Mouse (Mus musculus): ENCODE measurements at regions not wholly inside any gene's neighbourhood (a gene's known extent, or its start where the extent isn't known, plus 50 kb on each side); places are given as distances from the start of the nearest gene placed in this dataset.

- Histone ChIP-seq H3K27me3 (no peaks in the 10 kb centered on the region), H3K9me3 (no peaks in the 10 kb centered on the region), H3K4me3 (replicated peaks) (no peak overlapping the region), H3K36me3 (no peaks in the 10 kb centered on the region), H3K4me2 (replicated peaks) (no peak overlapping the region), H3K27ac (no peak overlapping the region), H3K9ac (replicated peaks) (no peak overlapping the region), H3K4me1 (replicated peaks) (peaks cover 13% of the 10 kb centered on the region)
- ATAC-seq = no peak
- 35% methylated on average over 6 of the region's 6 CpGs for whole genome bisulfite sequencing
Observed at GRCm38 (mm10) chr16:7831142-7831541, 593.8 kb downstream of the Tmem114 start.

GRCm38 (mm10) chr16:7829939-7830650 lies 594.8 kb downstream of the Tmem114 start:
- Histone ChIP-seq H3K4me2 (replicated peaks) (no peak overlapping the region), H3K4me3 (replicated peaks) (no peak overlapping the region), H3K36me3 (no peaks in the 10 kb centered on the region), H3K4me1 (replicated peaks) (peaks cover 13% of the 10 kb centered on the region), H3K9me3 (no peaks in the 10 kb centered on the region), H3K9ac (replicated peaks) (no peak overlapping the region), H3K27me3 (no peaks in the 10 kb centered on the region), H3K27ac (no peak overlapping the region)
- no peak for ATAC-seq
- WGBS = 91% methylated on average over 9 of the region's 9 CpGs

- Histone ChIP-seq H3K36me3 (no peaks in the 10 kb centered on the region), H3K4me3 (replicated peaks) (no peak overlapping the region), H3K9ac (replicated peaks) (no peak overlapping the region), H3K4me2 (replicated peaks) (no peak overlapping the region), H3K27me3 (no peaks in the 10 kb centered on the region), H3K9me3 (no peaks in the 10 kb centered on the region; the same call in 1 of the 2 replicates), H3K27ac (no peak overlapping the region), H3K4me1 (replicated peaks) (peaks cover 12% of the 10 kb centered on the region)
- WGBS = 91% methylated on average over 2 of the region's 2 CpGs
- no peak for ATAC-seq
Observed at GRCm38 (mm10) chr16:7801161-7801560, 623.8 kb downstream of the Tmem114 start.

GRCm38 (mm10) chr16:7797176-7797786 lies 627.7 kb downstream of the Tmem114 start:
- Histone ChIP-seq H3K4me1 (replicated peaks) (peaks cover 12% of the 10 kb centered on the region), H3K27ac (peak overlapping the region; percentile 25), H3K36me3 (no peaks in the 10 kb centered on the region), H3K9me3 (no peaks in the 10 kb centered on the region), H3K27me3 (no peaks in the 10 kb centered on the region), H3K4me2 (replicated peaks) (no peak overlapping the region), H3K9ac (replicated peaks) (no peak overlapping the region), H3K4me3 (replicated peaks) (no peak overlapping the region)
- 30% methylated on average over 8 of the region's 8 CpGs for WGBS
- ATAC-seq = peak; percentile 82

GRCm38 (mm10) chr16:7795561-7795960 lies 629.4 kb downstream of the Tmem114 start:
- no peak overlapping the region for H3K27ac ChIP-seq
- no peak overlapping the region for H3K9ac ChIP-seq (replicated peaks)
- 38% methylated on average over 3 of the region's 3 CpGs for WGBS
- ATAC-seq = no peak
- no peak overlapping the region for H3K4me2 ChIP-seq (replicated peaks)
- no peak overlapping the region for H3K4me3 ChIP-seq (replicated peaks)
- no peaks in the 10 kb centered on the region for H3K9me3 ChIP-seq
- no peaks in the 10 kb centered on the region for H3K36me3 ChIP-seq
- peaks cover 12% of the 10 kb centered on the region for H3K4me1 ChIP-seq (replicated peaks)
- no peaks in the 10 kb centered on the region for H3K27me3 ChIP-seq

- no peak overlapping the region for H3K4me2 ChIP-seq (replicated peaks)
- no peak overlapping the region for H3K4me3 ChIP-seq (replicated peaks)
- H3K27me3 ChIP-seq = no peaks in the 10 kb centered on the region
- H3K36me3 ChIP-seq = no peaks in the 10 kb centered on the region
- no peak for ATAC-seq
- H3K9me3 ChIP-seq = no peaks in the 10 kb centered on the region
- H3K27ac ChIP-seq = no peak overlapping the region
- H3K9ac ChIP-seq (replicated peaks) = no peak overlapping the region
- 77% methylated on average over 3 of the region's 3 CpGs for WGBS
- peaks cover 9% of the 10 kb centered on the region for H3K4me1 ChIP-seq (replicated peaks)
Observed at GRCm38 (mm10) chr16:7792521-7792920, 632.4 kb downstream of the Tmem114 start.

- Histone ChIP-seq H3K27me3 (no peaks in the 10 kb centered on the region), H3K36me3 (no peaks in the 10 kb centered on the region), H3K9me3 (no peaks in the 10 kb centered on the region), H3K9ac (replicated peaks) (no peak overlapping the region), H3K4me2 (replicated peaks) (no peak overlapping the region), H3K27ac (no peak overlapping the region), H3K4me3 (replicated peaks) (no peak overlapping the region), H3K4me1 (replicated peaks) (peaks cover 3% of the 10 kb centered on the region; the same call in 1 of the 2 replicates)
- WGBS = 39% methylated on average over 4 of the region's 4 CpGs
- peak; percentile 86 for ATAC-seq
Observed at GRCm38 (mm10) chr16:7790260-7790659, 634.7 kb downstream of the Tmem114 start.

GRCm38 (mm10) chr16:7788209-7788608 lies 636.7 kb downstream of the Tmem114 start:
- Histone ChIP-seq H3K4me2 (replicated peaks) (no peak overlapping the region), H3K4me3 (replicated peaks) (no peak overlapping the region), H3K4me1 (replicated peaks) (peaks cover 3% of the 10 kb centered on the region; the same call in 1 of the 2 replicates), H3K27ac (no peak overlapping the region), H3K36me3 (no peaks in the 10 kb centered on the region), H3K9ac (replicated peaks) (no peak overlapping the region), H3K9me3 (no peaks in the 10 kb centered on the region), H3K27me3 (no peaks in the 10 kb centered on the region)
- 66% methylated on average over 2 of the region's 2 CpGs for WGBS
- no peak for ATAC-seq

GRCm38 (mm10) chr16:7781506-7781905 lies 643.4 kb downstream of the Tmem114 start:
- no peaks in the 10 kb centered on the region for H3K9me3 ChIP-seq
- H3K4me3 ChIP-seq (replicated peaks) = no peak overlapping the region
- H3K4me1 ChIP-seq (replicated peaks) = no peaks in the 10 kb centered on the region
- ATAC-seq = no peak
- H3K27me3 ChIP-seq = no peaks in the 10 kb centered on the region
- H3K4me2 ChIP-seq (replicated peaks) = no peak overlapping the region
- H3K36me3 ChIP-seq = no peaks in the 10 kb centered on the region
- H3K9ac ChIP-seq (replicated peaks) = no peak overlapping the region
- 93% methylated on average over 2 of the region's 2 CpGs for WGBS
- no peak overlapping the region for H3K27ac ChIP-seq

- Histone ChIP-seq H3K4me2 (replicated peaks) (no peak overlapping the region), H3K36me3 (no peaks in the 10 kb centered on the region), H3K9ac (replicated peaks) (no peak overlapping the region), H3K9me3 (no peaks in the 10 kb centered on the region), H3K27me3 (no peaks in the 10 kb centered on the region), H3K4me3 (replicated peaks) (no peak overlapping the region), H3K4me1 (replicated peaks) (no peaks in the 10 kb centered on the region), H3K27ac (no peak overlapping the region)
- 89% methylated on average over 3 of the region's 3 CpGs for WGBS
- ATAC-seq = no peak
Observed at GRCm38 (mm10) chr16:7775635-7776034, 649.3 kb downstream of the Tmem114 start.

- ATAC-seq = no peak
- Histone ChIP-seq H3K4me1 (replicated peaks) (peaks cover 7% of the 10 kb centered on the region), H3K27me3 (no peaks in the 10 kb centered on the region), H3K4me3 (replicated peaks) (no peak overlapping the region), H3K9me3 (no peaks in the 10 kb centered on the region), H3K27ac (no peak overlapping the region), H3K36me3 (no peaks in the 10 kb centered on the region), H3K4me2 (replicated peaks) (no peak overlapping the region), H3K9ac (replicated peaks) (no peak overlapping the region)
- WGBS = 72% methylated on average over 1 of the region's 1 CpGs
Observed at GRCm38 (mm10) chr16:7768433-7768832, 656.5 kb downstream of the Tmem114 start.

- WGBS = 94% methylated on average over 4 of the region's 4 CpGs
- Histone ChIP-seq H3K36me3 (no peaks in the 10 kb centered on the region), H3K4me2 (replicated peaks) (no peak overlapping the region), H3K4me3 (replicated peaks) (no peak overlapping the region), H3K9me3 (no peaks in the 10 kb centered on the region), H3K27me3 (no peaks in the 10 kb centered on the region), H3K9ac (replicated peaks) (no peak overlapping the region), H3K4me1 (replicated peaks) (peaks cover 7% of the 10 kb centered on the region), H3K27ac (no peak overlapping the region)
- no peak for ATAC-seq
Observed at GRCm38 (mm10) chr16:7767691-7768090, 657.2 kb downstream of the Tmem114 start.

Data from midbrain, embryonic 13.5 days (tissue).